Mouse (Mus musculus) lung, embryonic 15.5 days (tissue): ENCODE measurements around the gene Rnf225. TPM values are rescaled to one million over a fixed set of nuclear protein-coding genes. Genes with fewer than 3 reads are reported as not detected.
A peak's percentile ranks its signal among the peaks of the same experiment; 100 is the strongest.
"Not testable (repeated sequence)": the region's sequence is repeated elsewhere in the genome, so short reads cannot be mapped to it uniquely, and the experiment has no call there.

Experiments
- ATAC-seq: fragments of 200-750 bp; cut with Nextera tagmentation; 2 replicates; pipeline ENCODE4 v1.8.0; 2017; ENCODE audit warnings: moderate number of reproducible peaks, borderline replicate concordance; ENCODE audit not compliant: low FRiP score, low TSS enrichment; ENCODE audit errors: extremely low read depth
- H3K27ac ChIP-seq: fragments of 300-500 bp; sonication (generic); 2 replicates; pipeline ENCODE4 v1.5.1; 2015; ENCODE audit warnings: moderate library complexity, mild to moderate bottlenecking, inconsistent platforms
- H3K27me3 ChIP-seq: fragments of 300-500 bp; sonication (generic); 2 replicates; pipeline ENCODE4 v1.6.1; 2015; ENCODE audit warnings: inconsistent platforms
- H3K36me3 ChIP-seq: fragments of 300-500 bp; sonication (generic); 2 replicates; pipeline ENCODE4 v1.6.1; 2015; ENCODE audit warnings: inconsistent platforms
- H3K4me1 ChIP-seq: fragments of 300-500 bp; sonication (generic); 2 replicates; pipeline ENCODE4 v1.6.1; 2015; ENCODE audit warnings: inconsistent platforms
- H3K4me2 ChIP-seq: fragments of 300-500 bp; sonication (generic); 2 replicates; pipeline ENCODE4 v1.6.1; 2015; ENCODE audit warnings: inconsistent platforms, mild to moderate bottlenecking, moderate library complexity
- H3K4me3 ChIP-seq: fragments of 300-500 bp; sonication (generic); 2 replicates; pipeline ENCODE4 v1.5.1; 2015; ENCODE audit warnings: mild to moderate bottlenecking, inconsistent platforms
- H3K9ac ChIP-seq: fragments of 300-500 bp; sonication (generic); 2 replicates; pipeline ENCODE4 v1.6.1; 2015; ENCODE audit warnings: inconsistent platforms
- H3K9me3 ChIP-seq: fragments of 300-500 bp; sonication (generic); 2 replicates; pipeline ENCODE4 v1.6.1; 2016; ENCODE audit warnings: inconsistent platforms
- WGBS: fragments of 180-500 bp; shearing (Covaris S2); methylation state at CpG from one replicate; pipeline ENCODE4 v1.1.7; 2015; 5-methylcytosine and 5-hydroxymethylcytosine counted together
- polyA plus RNA-seq: library from polyadenylated mRNA; unstranded; fragments of >200 nt; fragmentation: Nextera tagmentation; extraction: Ambion mirVana; gene quantifications from 2 replicates; pipeline ENCODE4 v1.2.1, GENCODE M21; 2015

The Rnf225 gene
- 0.98 and 1.3 TPM in 2 replicates for polyA plus RNA-seq

GRCm38 (mm10) chr7:12927191-12927680, at the start of gene Rnf225:
Gene Rnf225, plus strand, starts transcription at chr7:12927416.
- no peak within 1 kb of the TSS for H3K27ac ChIP-seq
- no peaks in the 10 kb centered on the region for H3K9me3 ChIP-seq

GRCm38 (mm10) chr7:12880036-12880435, 47.2 kb upstream of the Rnf225 start:
- ATAC-seq, result no peak
- Histone ChIP-seq H3K27me3 (no peaks in the 10 kb centered on the region), H3K9me3 (no peaks in the 10 kb centered on the region), H3K4me1 (peaks cover 9% of the 10 kb centered on the region; the same call in 1 of the 2 replicates), H3K9ac (no peak overlapping the region), H3K4me3 (no peak overlapping the region), H3K4me2 (no peak overlapping the region), H3K27ac (no peak overlapping the region), H3K36me3 (peaks cover 7% of the 10 kb centered on the region)

More at GRCm38 (mm10) chr7:12927191-12927680, at the start of gene Rnf225:
- Histone ChIP-seq H3K4me1 (peaks cover 35% of the 10 kb centered on the region), H3K4me3 (peak within 1 kb of the TSS; percentile 36), H3K9ac (peak within 1 kb of the TSS; percentile 39), H3K27me3 (no peaks in the 10 kb centered on the region), H3K4me2 (peak within 1 kb of the TSS; percentile 84), H3K36me3 (peaks cover 38% of the 10 kb centered on the region)
- peak; percentile 25; the same call in 1 of the 2 replicates for ATAC-seq
- WGBS, result 15% methylated on average over 8 of the region's 8 CpGs

- WGBS, result 42% methylated on average over 8 of the region's 8 CpGs
- 0 out of 2 replicates have a peak overlapping the region, but pooled peaks have one; percentile 30 for H3K9ac ChIP-seq
- 0 out of 2 replicates have a peak, but pooled peaks have one; percentile 4 for ATAC-seq
- H3K27ac ChIP-seq, H3K4me1 ChIP-seq, H3K9me3 ChIP-seq, H3K27me3 ChIP-seq: not testable (repeated sequence)
- peak overlapping the region; percentile 70 for H3K4me2 ChIP-seq
- H3K4me3 ChIP-seq, result peak overlapping the region; percentile 65
- peaks cover 12% of the 10 kb centered on the region for H3K36me3 ChIP-seq
Measured at GRCm38 (mm10) chr7:12880497-12880896, 46.7 kb upstream of the Rnf225 start.

GRCm38 (mm10) chr7:12880911-12881660, 46.1 kb upstream of the Rnf225 start, which contains the start of gene Zfp128:
Gene Zfp128, plus strand, starts transcription at chr7:12881177.
- 2% methylated on average over 35 of the region's 35 CpGs for WGBS
- Histone ChIP-seq H3K4me3 (peak within 1 kb of the TSS; percentile 65), H3K9ac (peak within 1 kb of the TSS; percentile 65), H3K4me1 (peaks cover 9% of the 10 kb centered on the region; the same call in 1 of the 2 replicates), H3K27me3 (no peaks in the 10 kb centered on the region), H3K36me3 (peaks cover 18% of the 10 kb centered on the region), H3K27ac (no peak within 1 kb of the TSS), H3K4me2 (peak within 1 kb of the TSS; percentile 70), H3K9me3 (no peaks in the 10 kb centered on the region)
- peak; percentile 100 for ATAC-seq

GRCm38 (mm10) chr7:12886563-12887266, 40.5 kb upstream of the Rnf225 start:
- Histone ChIP-seq H3K27ac (no peak overlapping the region), H3K27me3 (no peaks in the 10 kb centered on the region), H3K4me2 (no peak overlapping the region), H3K9me3 (no peaks in the 10 kb centered on the region), H3K9ac (no peak overlapping the region), H3K4me3 (no peak overlapping the region), H3K36me3 (peaks cover 61% of the 10 kb centered on the region), H3K4me1 (peaks cover 4% of the 10 kb centered on the region; the same call in 1 of the 2 replicates)
- WGBS, result 90% methylated on average over 12 of the region's 12 CpGs
- no peak for ATAC-seq

GRCm38 (mm10) chr7:12887585-12887984, 39.6 kb upstream of the Rnf225 start:
- Histone ChIP-seq H3K27me3 (no peaks in the 10 kb centered on the region), H3K9ac (no peak overlapping the region), H3K4me2 (no peak overlapping the region), H3K27ac (no peak overlapping the region), H3K36me3 (peaks cover 67% of the 10 kb centered on the region), H3K4me3 (no peak overlapping the region), H3K9me3 (no peaks in the 10 kb centered on the region), H3K4me1 (no peaks in the 10 kb centered on the region)
- WGBS, result 93% methylated on average over 5 of the region's 5 CpGs
- no peak for ATAC-seq

- Histone ChIP-seq H3K27ac (no peak overlapping the region), H3K9me3 (no peaks in the 10 kb centered on the region), H3K36me3 (peaks cover 51% of the 10 kb centered on the region), H3K4me3 (no peak overlapping the region), H3K9ac (no peak overlapping the region), H3K4me2 (no peak overlapping the region), H3K4me1 (no peaks in the 10 kb centered on the region), H3K27me3 (no peaks in the 10 kb centered on the region)
- no peak for ATAC-seq
- WGBS, result 93% methylated on average over 14 of the region's 14 CpGs
Measured at GRCm38 (mm10) chr7:12890928-12891327, 36.3 kb upstream of the Rnf225 start.

- Histone ChIP-seq H3K4me3 (no peak overlapping the region), H3K9ac (no peak overlapping the region), H3K4me2 (no peak overlapping the region), H3K27me3 (no peaks in the 10 kb centered on the region), H3K4me1 (no peaks in the 10 kb centered on the region), H3K36me3 (peaks cover 47% of the 10 kb centered on the region), H3K27ac (no peak overlapping the region), H3K9me3 (no peaks in the 10 kb centered on the region)
- ATAC-seq, result no peak
- WGBS, result 77% methylated on average over 1 of the region's 1 CpGs
Measured at GRCm38 (mm10) chr7:12891334-12891733, 35.9 kb upstream of the Rnf225 start.

- 4% methylated on average over 36 of the region's 36 CpGs for WGBS
- Histone ChIP-seq H3K27ac (no peak within 1 kb of the TSS; the same call in 1 of the 2 replicates), H3K4me2 (peak within 1 kb of the TSS; percentile 57), H3K9ac (peak within 1 kb of the TSS; percentile 66), H3K36me3 (no peaks in the 10 kb centered on the region), H3K27me3 (no peaks in the 10 kb centered on the region), H3K4me1 (peaks cover 9% of the 10 kb centered on the region), H3K4me3 (peak within 1 kb of the TSS; percentile 72), H3K9me3 (no peaks in the 10 kb centered on the region)
- ATAC-seq, result peak; percentile 99
Measured at GRCm38 (mm10) chr7:12897655-12898410, 29.4 kb upstream of the Rnf225 start, which contains the start of gene Zscan22. Gene Zscan22, plus strand, starts transcription at chr7:12897815.

- WGBS, result 93% methylated on average over 5 of the region's 5 CpGs
- Histone ChIP-seq H3K9ac (no peak overlapping the region), H3K27ac (no peak overlapping the region), H3K9me3 (no peaks in the 10 kb centered on the region), H3K4me3 (no peak overlapping the region), H3K4me1 (peaks cover 9% of the 10 kb centered on the region), H3K4me2 (no peak overlapping the region), H3K27me3 (no peaks in the 10 kb centered on the region), H3K36me3 (peaks cover 26% of the 10 kb centered on the region)
- no peak for ATAC-seq
Measured at GRCm38 (mm10) chr7:12901517-12901916, 25.7 kb upstream of the Rnf225 start.

- Histone ChIP-seq H3K27me3 (no peaks in the 10 kb centered on the region), H3K4me2 (no peak overlapping the region), H3K36me3 (peaks cover 47% of the 10 kb centered on the region), H3K9ac (no peak overlapping the region), H3K4me1 (peaks cover 3% of the 10 kb centered on the region), H3K27ac (no peak overlapping the region), H3K4me3 (no peak overlapping the region), H3K9me3 (no peaks in the 10 kb centered on the region)
- no peak for ATAC-seq
- 55% methylated on average over 10 of the region's 10 CpGs for WGBS
Measured at GRCm38 (mm10) chr7:12903623-12904022, 23.6 kb upstream of the Rnf225 start.
